Mouse (Mus musculus) liver, embryonic 13.5 days (tissue): ENCODE data around the gene Adck2. TPM values are rescaled to one million over a fixed set of nuclear protein-coding genes. Genes with fewer than 3 reads are reported as not detected.

Experiments used
- ATAC-seq: fragments of 200-750 bp; cut with Nextera tagmentation; 2 replicates; pipeline ENCODE4 v1.8.0; 2017; ENCODE audit warnings: low read depth, mild to moderate bottlenecking, moderate number of reproducible peaks, moderate library complexity
- DNase-seq: peaks from one replicate; pipeline ENCODE4 v3.0.0; 2022
- H3K27ac ChIP-seq: fragments of 300-500 bp; sonication (generic); 2 replicates; pipeline ENCODE4 v1.5.1; 2015; ENCODE audit warnings: moderate library complexity, mild to moderate bottlenecking, inconsistent platforms
- H3K27me3 ChIP-seq: fragments of 300-500 bp; sonication (generic); 2 replicates; pipeline ENCODE4 v1.6.1; 2015; ENCODE audit warnings: mild to moderate bottlenecking, inconsistent platforms
- H3K36me3 ChIP-seq: fragments of 300-500 bp; sonication (generic); 2 replicates; pipeline ENCODE4 v1.6.1; 2015; ENCODE audit warnings: mild to moderate bottlenecking, inconsistent platforms
- H3K4me1 ChIP-seq: fragments of 300-500 bp; sonication (generic); replicated peaks from 2 replicates; pipeline ENCODE4 v1.6.1; 2015; ENCODE audit warnings: inconsistent platforms
- H3K4me2 ChIP-seq: fragments of 300-500 bp; sonication (generic); 2 replicates; pipeline ENCODE4 v1.6.1; 2015; ENCODE audit warnings: inconsistent platforms, mild to moderate bottlenecking, moderate library complexity
- H3K4me3 ChIP-seq: fragments of 300-500 bp; sonication (generic); replicated peaks from 2 replicates; pipeline ENCODE4 v1.5.1; 2015; ENCODE audit warnings: mild to moderate bottlenecking, inconsistent platforms
- H3K9ac ChIP-seq: fragments of 300-500 bp; sonication (generic); 2 replicates; pipeline ENCODE4 v1.6.1; 2015; ENCODE audit warnings: mild to moderate bottlenecking, inconsistent platforms
- H3K9me3 ChIP-seq: fragments of 300-500 bp; sonication (generic); replicated peaks from 2 replicates; pipeline ENCODE4 v1.6.1; 2016; ENCODE audit warnings: inconsistent platforms
- WGBS: fragments of 180-500 bp; shearing (Covaris S2); methylation state at CpG from one replicate; pipeline ENCODE4 v1.1.7; 2015; ENCODE audit not compliant: insufficient replicate concordance; 5-methylcytosine and 5-hydroxymethylcytosine counted together
- polyA plus RNA-seq: library from polyadenylated mRNA; unstranded; fragments of >200 nt; fragmentation: Nextera tagmentation; extraction: Ambion mirVana; gene quantifications from 2 replicates; pipeline ENCODE4 v1.2.1, GENCODE M21; 2015

Gene Adck2
- polyA plus RNA-seq, 1 experiment from 2014 or later, result 8.9 TPM

DNA sequence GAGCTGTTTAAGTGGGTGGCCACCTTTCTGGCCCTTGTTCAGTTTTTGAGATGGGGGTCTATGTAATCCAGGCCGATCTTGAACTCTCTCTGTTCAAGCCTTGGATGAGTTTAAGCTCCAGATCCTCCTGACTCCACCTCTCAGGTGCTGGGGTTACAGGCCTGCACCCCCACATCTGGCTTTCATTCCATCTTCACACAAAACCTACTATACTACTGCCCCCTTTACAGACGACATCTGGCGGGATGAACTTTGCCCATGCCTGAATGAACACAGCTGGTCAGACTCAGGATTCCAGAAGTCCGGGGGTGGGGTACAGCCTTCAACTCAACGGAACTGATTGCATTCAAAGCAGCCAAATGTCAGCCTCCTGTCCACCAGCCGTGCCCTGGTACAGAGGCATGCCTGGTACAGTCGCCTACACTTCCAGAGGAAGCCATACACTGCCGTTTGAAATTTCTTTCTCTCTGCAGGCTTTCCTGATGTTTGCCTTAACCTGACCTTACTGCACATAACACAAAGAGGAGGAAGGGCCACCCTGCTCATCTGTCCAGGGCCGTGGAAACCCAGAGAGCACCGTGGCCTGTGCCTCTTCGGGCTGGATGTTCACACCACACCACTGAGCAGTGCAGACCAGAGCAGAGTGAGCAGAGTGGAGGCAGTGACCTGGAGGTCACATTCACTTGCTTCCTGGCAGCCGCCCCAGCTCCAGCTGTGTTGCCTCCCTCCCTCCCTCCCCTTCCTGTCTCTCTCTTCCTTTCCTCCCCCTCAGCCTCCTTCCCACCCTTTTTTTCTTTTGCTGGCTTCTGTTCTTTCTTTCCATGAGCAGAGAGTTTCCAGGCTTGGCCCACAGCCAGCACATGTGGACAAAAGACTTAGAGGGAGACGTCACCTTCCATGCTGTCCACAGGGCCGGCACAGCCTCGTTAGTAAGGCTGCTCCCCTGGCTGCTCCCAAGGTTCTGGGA, 30.8 kb upstream of the Adck2 start:
- DNase-seq (no peak), ATAC-seq (peak; percentile 70)
- Histone ChIP-seq H3K27me3 (no peaks in the 10 kb centered on the region), H3K9me3 (no peaks in the 10 kb centered on the region), H3K4me2 (no peak overlapping the region), H3K9ac (no peak overlapping the region), H3K4me1 (peaks cover 37% of the 10 kb centered on the region), H3K27ac (peak overlapping the region; percentile 53), H3K4me3 (no peak overlapping the region), H3K36me3 (no peaks in the 10 kb centered on the region)
- WGBS, result 50% methylated on average over 15 of the region's 15 CpGs

DNA sequence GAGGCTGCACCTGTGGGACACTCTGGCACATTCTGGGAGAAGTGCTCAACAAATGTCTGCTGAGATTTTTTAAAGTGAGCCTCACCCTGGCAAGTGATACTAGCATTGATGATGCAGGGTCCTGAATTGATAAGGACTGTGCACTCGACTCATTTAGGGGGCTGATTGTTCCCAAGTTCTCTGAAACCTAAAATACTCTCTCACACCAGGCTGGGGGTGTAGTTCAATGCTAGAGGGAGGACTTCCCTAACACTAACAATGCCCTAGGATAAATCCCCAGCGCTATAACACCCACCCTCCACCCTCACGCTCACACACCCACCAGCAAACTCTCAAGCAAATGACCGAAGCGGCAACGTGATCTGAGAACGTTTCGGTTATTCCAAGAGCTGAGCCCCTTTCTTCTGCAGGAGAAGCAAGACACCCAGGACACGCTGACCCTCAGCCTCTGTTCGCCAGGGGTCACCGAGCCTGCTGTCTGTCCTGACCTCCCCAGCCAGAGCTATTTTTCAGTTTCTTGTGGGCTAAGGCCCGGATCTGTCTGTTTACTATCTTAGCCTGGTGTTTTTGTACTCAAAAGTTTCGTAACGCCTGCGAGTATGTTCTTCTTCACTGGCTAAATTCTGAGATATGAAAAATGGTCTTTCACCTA, 29.8 kb upstream of the Adck2 start:
- no peaks in the 10 kb centered on the region for H3K27me3 ChIP-seq
- no peaks in the 10 kb centered on the region for H3K36me3 ChIP-seq
- H3K27ac ChIP-seq, result 0 out of 2 replicates have a peak overlapping the region, but pooled peaks have one; percentile 43
- H3K9me3 ChIP-seq, result no peaks in the 10 kb centered on the region
- H3K4me2 ChIP-seq, result no peak overlapping the region
- ATAC-seq (no peak), DNase-seq (no peak)
- H3K9ac ChIP-seq, result no peak overlapping the region
- H3K4me1 ChIP-seq, result peaks cover 37% of the 10 kb centered on the region
- WGBS, result 60% methylated on average over 15 of the region's 15 CpGs
- H3K4me3 ChIP-seq, result no peak overlapping the region

DNA sequence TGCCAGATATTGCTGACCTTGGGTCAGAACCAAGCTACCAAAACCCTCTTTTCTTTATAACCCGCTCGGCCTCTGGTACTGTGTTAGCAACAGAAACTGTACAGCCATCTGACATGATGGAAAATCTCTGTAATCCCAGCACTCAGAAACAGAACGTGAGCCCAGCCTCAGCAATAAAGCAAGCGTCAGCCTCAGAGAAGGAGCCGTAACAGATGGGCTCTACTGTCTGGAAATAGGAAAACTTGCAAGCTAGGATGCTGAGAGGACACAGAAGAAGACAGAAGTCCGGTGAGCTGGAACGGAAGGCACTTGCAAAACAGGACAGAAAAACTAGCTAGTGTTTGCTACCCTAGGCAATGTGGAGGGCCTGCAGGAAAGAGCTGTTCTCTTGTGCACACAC, 28.2 kb upstream of the Adck2 start:
- DNase-seq (no peak), ATAC-seq (no peak)
- no peaks in the 10 kb centered on the region for H3K9me3 ChIP-seq

DNA sequence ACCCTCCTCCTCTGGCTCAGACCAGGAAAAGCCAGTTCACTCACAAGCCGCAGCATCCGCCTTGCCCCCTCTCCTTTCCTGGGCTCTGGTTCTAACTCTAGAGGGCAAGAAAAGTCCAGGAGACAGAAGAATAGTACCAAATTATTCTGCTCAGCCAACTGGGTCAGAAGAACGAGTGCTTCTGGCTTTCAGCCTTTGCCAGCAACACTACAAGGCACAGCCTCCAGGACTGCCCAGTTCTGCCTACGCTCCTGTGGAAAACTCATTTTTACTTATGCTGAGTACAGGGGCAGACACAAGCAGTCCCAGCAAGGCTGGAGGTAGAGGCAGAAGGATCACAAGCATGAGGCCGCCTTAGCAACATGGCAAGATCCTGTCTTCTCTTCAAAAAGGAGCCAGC, 25.6 kb upstream of the Adck2 start:
- no peak for ATAC-seq
- Histone ChIP-seq H3K4me1 (peaks cover 11% of the 10 kb centered on the region), H3K4me2 (no peak overlapping the region), H3K9ac (no peak overlapping the region), H3K9me3 (no peaks in the 10 kb centered on the region), H3K27ac (no peak overlapping the region), H3K27me3 (no peaks in the 10 kb centered on the region), H3K4me3 (no peak overlapping the region), H3K36me3 (no peaks in the 10 kb centered on the region)
- WGBS, result 63% methylated on average over 5 of the region's 5 CpGs
- DNase-seq, result no peak

More for the DNA sequence above, 28.2 kb upstream of the Adck2 start:
- Histone ChIP-seq H3K4me2 (no peak overlapping the region), H3K27ac (no peak overlapping the region), H3K36me3 (no peaks in the 10 kb centered on the region), H3K27me3 (no peaks in the 10 kb centered on the region), H3K4me1 (peaks cover 25% of the 10 kb centered on the region), H3K4me3 (no peak overlapping the region), H3K9ac (no peak overlapping the region)
- WGBS, result 74% methylated on average over 7 of the region's 7 CpGs

DNA sequence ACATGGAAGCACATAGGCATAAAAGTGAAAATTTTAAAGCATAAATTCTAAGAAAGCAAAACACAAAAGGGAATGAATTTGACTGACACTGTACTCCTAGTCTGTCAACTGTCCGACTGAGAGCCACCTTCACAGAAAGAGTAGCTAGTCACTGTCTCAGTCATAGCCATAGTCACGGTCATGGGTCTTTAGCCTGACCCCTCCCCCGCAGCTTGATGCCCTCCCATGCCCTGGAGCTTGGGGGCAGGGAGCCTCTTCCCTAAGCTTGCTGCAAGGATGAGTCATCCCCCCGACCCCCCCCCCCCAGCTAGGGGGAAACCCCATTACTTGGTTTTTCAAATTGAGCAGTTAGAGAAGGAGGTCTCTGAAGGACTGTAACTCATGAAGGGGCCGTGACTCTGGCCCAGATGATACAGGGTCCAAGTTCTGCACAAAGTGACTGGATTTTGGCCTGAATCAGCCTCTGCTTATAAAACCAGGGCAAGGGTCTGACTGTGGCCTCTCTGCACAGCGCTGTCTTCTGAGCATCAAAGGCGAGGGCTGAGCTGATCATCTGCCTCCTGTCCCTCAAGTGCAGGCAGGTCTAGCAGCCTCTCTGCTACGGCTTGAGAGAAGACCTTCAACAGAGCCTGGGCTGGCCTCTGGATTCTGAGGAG, 21.6 kb upstream of the Adck2 start:
- no peak overlapping the region for H3K4me3 ChIP-seq
- no peak overlapping the region for H3K9ac ChIP-seq
- peaks cover 4% of the 10 kb centered on the region; the same call in 1 of the 2 replicates for H3K4me1 ChIP-seq
- ATAC-seq (no peak), DNase-seq (no peak)
- no peaks in the 10 kb centered on the region for H3K9me3 ChIP-seq
- 42% methylated on average over 8 of the region's 8 CpGs for WGBS
- H3K4me2 ChIP-seq, result no peak overlapping the region
- H3K27me3 ChIP-seq, result peaks cover 29% of the 10 kb centered on the region
- no peaks in the 10 kb centered on the region for H3K36me3 ChIP-seq
- H3K27ac ChIP-seq, result no peak overlapping the region

DNA sequence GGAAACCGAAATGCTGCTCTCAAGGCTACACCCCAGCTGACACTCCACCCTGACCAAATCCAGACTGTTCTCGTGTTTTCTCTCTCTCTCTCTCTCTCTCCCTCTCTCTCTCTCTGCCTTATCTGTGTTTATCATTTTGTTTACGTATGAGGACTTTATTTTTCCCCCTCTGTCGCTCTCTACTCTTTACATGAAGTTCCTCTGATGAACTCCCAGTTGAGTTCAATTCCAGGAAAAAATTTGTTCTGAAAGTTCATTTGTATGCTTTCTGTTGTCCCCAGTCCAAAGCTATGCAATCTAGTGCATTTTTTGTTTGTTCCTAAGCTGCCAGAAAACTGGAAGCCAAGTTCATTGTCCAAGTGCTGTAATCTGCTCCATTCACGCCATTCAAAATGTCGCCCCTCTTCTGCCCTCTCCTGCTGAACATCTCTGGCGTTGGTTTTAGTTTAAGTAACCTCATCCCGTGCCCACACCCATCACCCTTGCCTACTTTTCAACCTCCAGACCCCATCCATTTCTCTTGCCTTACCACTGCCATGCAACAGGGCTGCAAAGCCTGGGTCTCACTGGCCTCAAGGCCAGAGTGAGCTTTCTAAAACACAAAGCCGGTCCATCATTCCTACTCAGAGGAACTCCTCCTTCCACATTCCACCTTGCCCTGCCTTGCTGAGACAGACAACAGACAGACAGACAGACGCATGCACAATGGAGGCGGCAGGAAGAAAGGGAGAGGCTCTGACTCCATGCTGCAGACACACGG, 18.6 kb upstream of the Adck2 start:
- 54% methylated on average over 12 of the region's 12 CpGs for WGBS
- H3K9me3 ChIP-seq, result no peaks in the 10 kb centered on the region
- peaks cover 57% of the 10 kb centered on the region for H3K27me3 ChIP-seq
- no peak overlapping the region for H3K9ac ChIP-seq
- H3K4me2 ChIP-seq, result no peak overlapping the region
- H3K4me3 ChIP-seq, result no peak overlapping the region
- no peak for ATAC-seq
- no peak overlapping the region for H3K27ac ChIP-seq
- DNase-seq, result no peak
- H3K4me1 ChIP-seq, result peaks cover 10% of the 10 kb centered on the region; the same call in 1 of the 2 replicates
- no peaks in the 10 kb centered on the region for H3K36me3 ChIP-seq

DNA sequence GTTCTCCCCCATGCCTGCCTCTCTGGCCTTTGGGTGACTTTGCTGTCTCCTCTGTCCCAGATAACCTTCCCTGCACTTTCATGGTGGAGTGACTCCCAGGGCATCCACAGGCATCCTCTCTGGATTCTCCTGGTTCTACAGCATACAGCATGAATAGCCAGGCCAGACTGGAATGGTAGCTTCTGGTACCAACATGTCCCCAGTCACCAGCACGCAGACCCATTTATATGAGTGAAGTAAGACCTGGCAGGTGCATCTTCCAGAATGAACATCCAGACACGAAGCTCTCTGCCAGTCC, 18.1 kb upstream of the Adck2 start:
- H3K9ac ChIP-seq, result no peak overlapping the region
- H3K4me1 ChIP-seq, result peaks cover 10% of the 10 kb centered on the region; the same call in 1 of the 2 replicates
- no peaks in the 10 kb centered on the region for H3K9me3 ChIP-seq
- no peak overlapping the region for H3K4me2 ChIP-seq
- no peak for DNase-seq
- no peak overlapping the region for H3K4me3 ChIP-seq
- peaks cover 58% of the 10 kb centered on the region for H3K27me3 ChIP-seq
- H3K27ac ChIP-seq, result no peak overlapping the region
- 73% methylated on average over 2 of the region's 2 CpGs for WGBS
- no peak for ATAC-seq
- no peaks in the 10 kb centered on the region for H3K36me3 ChIP-seq

DNA sequence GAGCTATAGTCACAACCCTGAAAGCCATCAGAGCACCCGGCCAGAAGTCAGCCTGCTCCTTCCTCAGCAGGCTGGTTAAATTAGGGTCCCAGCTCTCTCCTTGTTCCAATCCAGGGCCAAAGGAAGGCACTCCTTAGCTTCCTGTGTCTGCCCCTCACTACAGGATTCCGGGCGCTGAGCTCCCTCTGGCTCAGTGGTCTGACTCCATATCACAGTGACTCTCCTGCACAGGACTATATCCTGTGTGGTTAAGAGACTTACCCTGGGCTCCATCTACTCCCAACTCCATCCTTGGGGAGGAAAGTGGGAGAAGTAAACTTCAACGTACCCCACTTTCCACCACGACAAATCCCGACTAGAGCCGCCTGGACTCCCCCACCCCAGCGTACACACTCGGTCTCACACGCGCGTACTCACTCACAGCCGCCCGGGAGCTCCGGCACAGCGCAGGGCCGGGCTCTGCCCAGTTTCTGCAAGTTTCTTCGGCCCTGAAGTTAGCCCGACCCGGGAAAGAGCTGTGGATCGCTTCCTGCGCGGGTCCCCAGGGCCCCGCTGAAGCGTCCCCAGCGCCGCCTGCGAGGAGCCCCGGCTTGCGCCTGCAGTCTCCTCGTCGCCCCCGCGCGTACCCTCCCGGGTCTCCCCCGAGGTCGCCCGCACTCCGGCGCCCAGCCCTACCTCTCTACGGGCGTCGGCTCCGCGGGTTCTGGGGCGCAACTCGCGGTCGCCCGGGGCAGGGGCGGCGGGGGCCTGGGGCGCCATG, 16.6 kb upstream of the Adck2 start:
- Histone ChIP-seq H3K4me2 (peak overlapping the region; percentile 64), H3K9ac (peak overlapping the region; percentile 57), H3K9me3 (no peaks in the 10 kb centered on the region), H3K27ac (peak overlapping the region; percentile 51), H3K4me1 (peaks cover 12% of the 10 kb centered on the region), H3K36me3 (no peaks in the 10 kb centered on the region), H3K27me3 (peaks cover 58% of the 10 kb centered on the region), H3K4me3 (peak overlapping the region; percentile 60)
- ATAC-seq (0 out of 2 replicates have a peak, but pooled peaks have one; percentile 19), DNase-seq (no peak)
- 1% methylated on average over 49 of the region's 54 CpGs for WGBS

DNA sequence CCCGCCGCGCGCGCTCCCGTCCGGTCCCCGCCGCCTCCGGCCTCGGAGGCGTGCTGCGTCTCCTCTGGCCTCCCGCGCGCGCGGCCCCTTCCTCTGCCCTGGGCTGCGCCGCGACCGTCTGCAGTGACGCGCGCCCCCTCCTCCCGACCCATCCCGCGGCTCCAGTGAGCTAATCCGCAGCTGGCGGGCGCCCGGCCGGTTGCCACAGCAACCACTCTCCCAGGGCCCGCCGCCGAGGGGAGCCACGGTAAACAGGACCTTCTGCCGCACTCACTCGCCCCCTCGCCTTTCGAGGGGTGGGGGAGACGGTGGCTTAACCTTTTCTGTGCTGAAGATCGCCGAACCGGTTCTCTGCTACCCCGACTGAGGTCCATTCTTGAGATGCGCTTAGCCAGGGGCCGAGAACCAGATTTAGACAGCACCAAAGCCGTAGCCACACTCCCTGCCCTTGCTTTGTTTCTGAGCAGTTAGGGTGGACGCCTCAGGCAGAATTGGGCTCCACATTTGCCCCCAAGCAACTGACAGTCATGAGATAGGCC, 15.9 kb upstream of the Adck2 start, which contains the start of gene Dennd2a:
Gene Dennd2a, minus strand, starts transcription at position 145 of the 539 bp plus-strand sequence.
- H3K4me1 ChIP-seq, result peaks cover 17% of the 10 kb centered on the region
- peak within 1 kb of the TSS; percentile 60 for H3K4me3 ChIP-seq
- peak within 1 kb of the TSS; percentile 64 for H3K4me2 ChIP-seq
- DNase-seq (no peak), ATAC-seq (peak; percentile 62)
- H3K9me3 ChIP-seq, result no peaks in the 10 kb centered on the region
- H3K27ac ChIP-seq, result peak within 1 kb of the TSS; percentile 51
- H3K27me3 ChIP-seq, result peaks cover 58% of the 10 kb centered on the region
- 3% methylated on average over 43 of the region's 50 CpGs for WGBS
- H3K9ac ChIP-seq, result peak within 1 kb of the TSS; percentile 57
- H3K36me3 ChIP-seq, result no peaks in the 10 kb centered on the region

DNA sequence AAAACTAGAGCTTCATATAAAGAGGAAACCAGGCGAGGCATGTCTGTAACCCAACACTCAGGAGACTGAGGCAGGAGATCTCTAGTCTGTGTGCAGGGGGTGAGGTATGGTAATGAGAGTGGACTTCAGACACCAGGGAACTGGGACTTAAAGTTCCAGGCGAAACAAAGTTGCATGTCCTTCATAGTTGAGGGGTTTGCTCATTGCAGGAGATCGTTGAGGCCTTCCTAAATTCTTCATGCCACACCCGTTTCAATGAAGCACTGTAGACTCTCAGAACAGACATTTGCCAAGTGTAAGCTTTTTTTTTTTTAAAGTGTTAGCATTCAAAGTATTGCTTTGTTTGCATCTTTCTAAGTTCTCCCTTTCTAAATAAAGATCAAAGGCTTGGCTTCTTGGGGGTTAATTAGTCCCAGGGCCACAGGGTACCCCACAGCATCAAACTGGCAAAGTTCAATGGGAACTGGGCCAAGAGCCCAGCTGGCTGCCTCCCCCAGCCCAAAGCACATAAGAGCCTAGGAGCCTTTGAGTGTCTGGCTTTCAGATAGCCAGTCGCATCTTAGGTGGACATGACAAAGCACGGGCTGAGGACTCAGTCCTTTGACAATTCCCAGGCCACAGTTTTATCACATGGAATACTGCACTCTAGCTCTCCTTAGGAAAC, 14.3 kb upstream of the Adck2 start:
- DNase-seq, result no peak
- Histone ChIP-seq H3K4me3 (no peak overlapping the region), H3K27me3 (peaks cover 55% of the 10 kb centered on the region), H3K27ac (no peak overlapping the region), H3K4me2 (no peak overlapping the region), H3K9me3 (no peaks in the 10 kb centered on the region), H3K36me3 (no peaks in the 10 kb centered on the region), H3K9ac (no peak overlapping the region), H3K4me1 (peaks cover 21% of the 10 kb centered on the region)
- 44% methylated on average over 6 of the region's 6 CpGs for WGBS
- ATAC-seq, result no peak
